Mouse (Mus musculus) ES-Bruce4 (cell line): ENCODE measurements around the gene Timm17b. TPM values are rescaled to one million over a fixed set of nuclear protein-coding genes. Genes with fewer than 3 reads are reported as not detected.
A peak's percentile ranks its signal among the peaks of the same experiment; 100 is the strongest.

ENCODE experiments used
- H3K27ac ChIP-seq: 2 replicates; pipeline ENCODE4 v1.5.1; 2012; ENCODE audit warnings: low read length, inconsistent platforms; ENCODE audit not compliant: insufficient read depth
- H3K27me3 ChIP-seq: 2 replicates; pipeline ENCODE4 v1.6.1; 2012; ENCODE audit warnings: mild to moderate bottlenecking, low read length, inconsistent platforms; ENCODE audit not compliant: control insufficient read depth, poor library complexity, insufficient read depth, severe bottlenecking
- H3K36me3 ChIP-seq: 2 replicates; pipeline ENCODE4 v1.6.1; 2012; ENCODE audit warnings: inconsistent platforms, mild to moderate bottlenecking, low read length, moderate library complexity; ENCODE audit not compliant: control insufficient read depth, poor library complexity, insufficient read depth, severe bottlenecking
- H3K4me1 ChIP-seq: one replicate; pipeline ENCODE4 v1.8.1; 2011; ENCODE audit warnings: low read length; ENCODE audit not compliant: control insufficient read depth, insufficient read depth
- H3K4me3 ChIP-seq: 2 replicates; pipeline ENCODE4 v1.5.1; 2011; ENCODE audit warnings: low read depth, mild to moderate bottlenecking, low read length
- H3K9ac ChIP-seq: 2 replicates; pipeline ENCODE4 v1.6.1; 2012; ENCODE audit warnings: low read depth, mild to moderate bottlenecking, inconsistent platforms; ENCODE audit not compliant: poor library complexity, severe bottlenecking
- H3K9me3 ChIP-seq: replicated peaks from 2 replicates; pipeline ENCODE4 v1.6.1; 2012; ENCODE audit warnings: mild to moderate bottlenecking, low read length, inconsistent platforms; ENCODE audit not compliant: control insufficient read depth, poor library complexity, insufficient read depth, severe bottlenecking
- CTCF ChIP-seq: IDR thresholded peaks from one replicate; pipeline ENCODE4 v1.8.1; 2011; ENCODE audit warnings: low read depth, low read length
- EP300 ChIP-seq: IDR thresholded peaks from 2 replicates; pipeline ENCODE4 v1.6.1; 2011; ENCODE audit warnings: low read depth, low read length; ENCODE audit not compliant: insufficient read depth
- POLR2A ChIP-seq: IDR thresholded peaks from one replicate; pipeline ENCODE4 v1.8.1; 2011; ENCODE audit warnings: low read length; ENCODE audit not compliant: insufficient read depth
- polyA plus RNA-seq: library from polyadenylated mRNA; stranded (reverse); fragments of >200 nt; gene quantifications from 2 replicates; pipeline ENCODE4 v1.2.4, GENCODE M21; 2011; ENCODE audit warnings: low read depth; ENCODE audit not compliant: missing spikeins, insufficient read depth, insufficient read length

Gene Timm17b
- polyA plus RNA-seq, 1 experiment: 41.6 TPM

- TF ChIP-seq EP300: no peak
- TF ChIP-seq CTCF: no peak
- no peak for TF ChIP-seq POLR2A
- peaks cover 10% of the 10 kb centered on the region for H3K36me3 ChIP-seq
- no peaks in the 10 kb centered on the region for H3K9me3 ChIP-seq
- H3K4me1 ChIP-seq: no peaks in the 10 kb centered on the region
- H3K9ac ChIP-seq: no peak overlapping the region
- H3K4me3 ChIP-seq: no peak overlapping the region
- no peak overlapping the region for H3K27ac ChIP-seq
- H3K27me3 ChIP-seq: no peaks in the 10 kb centered on the region
These were observed 33.4 kb upstream of the Timm17b start for GRCm38 (mm10) chrX:7865786-7866185.

- Histone ChIP-seq H3K4me1 (no peaks in the 10 kb centered on the region), H3K27ac (no peak overlapping the region), H3K36me3 (peaks cover 17% of the 10 kb centered on the region), H3K4me3 (no peak overlapping the region), H3K9me3 (no peaks in the 10 kb centered on the region), H3K27me3 (no peaks in the 10 kb centered on the region), H3K9ac (no peak overlapping the region)
- TF ChIP-seq CTCF (no peak), EP300 (no peak), POLR2A (no peak)
These were observed 32.0 kb upstream of the Timm17b start for GRCm38 (mm10) chrX:7867141-7867540.

GRCm38 (mm10) chrX:7868506-7868905 is 30.7 kb upstream of the Timm17b start:
- Histone ChIP-seq H3K4me3 (no peak overlapping the region), H3K4me1 (no peaks in the 10 kb centered on the region), H3K9me3 (no peaks in the 10 kb centered on the region), H3K36me3 (peaks cover 17% of the 10 kb centered on the region), H3K9ac (no peak overlapping the region), H3K27me3 (no peaks in the 10 kb centered on the region), H3K27ac (no peak overlapping the region)
- TF ChIP-seq CTCF: no peak
- no peak for TF ChIP-seq POLR2A
- TF ChIP-seq EP300: no peak

GRCm38 (mm10) chrX:7869826-7870225 is 29.3 kb upstream of the Timm17b start:
- no peaks in the 10 kb centered on the region for H3K4me1 ChIP-seq
- peaks cover 19% of the 10 kb centered on the region for H3K36me3 ChIP-seq
- TF ChIP-seq CTCF (no peak), EP300 (no peak), POLR2A (no peak)
- H3K27me3 ChIP-seq: no peaks in the 10 kb centered on the region
- H3K4me3 ChIP-seq: no peak overlapping the region
- no peaks in the 10 kb centered on the region for H3K9me3 ChIP-seq
- H3K27ac ChIP-seq: no peak overlapping the region
- H3K9ac ChIP-seq: no peak overlapping the region

GRCm38 (mm10) chrX:7878007-7878419 is 21.1 kb upstream of the Timm17b start, which contains the start of gene Pim2:
Gene Pim2 (plus strand): TSS chrX:7878262.
- Histone ChIP-seq H3K36me3 (peaks cover 2% of the 10 kb centered on the region; the same call in 1 of the 2 replicates), H3K27ac (no peak within 1 kb of the TSS; the same call in 1 of the 2 replicates), H3K9ac (peak within 1 kb of the TSS; percentile 55), H3K9me3 (no peaks in the 10 kb centered on the region), H3K4me3 (peak within 1 kb of the TSS; percentile 78), H3K27me3 (no peaks in the 10 kb centered on the region), H3K4me1 (no peaks in the 10 kb centered on the region)
- no peak for TF ChIP-seq EP300
- no peak for TF ChIP-seq CTCF
- no peak for TF ChIP-seq POLR2A

GRCm38 (mm10) chrX:7878495-7878894 is 20.7 kb upstream of the Timm17b start:
- no peaks in the 10 kb centered on the region for H3K9me3 ChIP-seq
- H3K36me3 ChIP-seq: peaks cover 2% of the 10 kb centered on the region; the same call in 1 of the 2 replicates
- H3K4me1 ChIP-seq: no peaks in the 10 kb centered on the region
- TF ChIP-seq EP300: no peak
- TF ChIP-seq POLR2A: no peak
- TF ChIP-seq CTCF: no peak
- H3K4me3 ChIP-seq: peak overlapping the region; percentile 70
- no peaks in the 10 kb centered on the region for H3K27me3 ChIP-seq
- no peak overlapping the region for H3K27ac ChIP-seq
- H3K9ac ChIP-seq: peak overlapping the region; percentile 55
